8 mouse cellular contexts compared by ENCODE assay signal in genomic region chr3:108185460-108186097, GRCm38 (mm10). TPM values are rescaled to one million over a fixed set of nuclear protein-coding genes. Genes with fewer than 3 reads are reported as not detected.
DNase-seq lines count a peak whose midpoint lies in the region; ATAC-seq and TF ChIP-seq lines count a peak whose summit lies in the region.

No protein-coding gene starts in this region.

- in situ Hi-C loops in CH12.LX (cut with MboI; ENCODE audit: low pct_ligation_motif_present, low pct_unique_long_range_greater_than_20kb, low sequenced_read_pairs) = no loop called here

- no peaks in the 10 kb centered on the region for H3K9me3 ChIP-seq in CH12.LX (replicated peaks; ENCODE audit: low read length)
- no peaks in the 10 kb centered on the region for H3K9me3 ChIP-seq in forebrain, embryonic 12.5 days
- no peaks in the 10 kb centered on the region for H3K9me3 ChIP-seq in liver, embryonic 13.5 days (replicated peaks)

- H3K79me2 ChIP-seq in CH12.LX (replicated peaks; ENCODE audit: control insufficient read depth, extremely low read depth, insufficient read depth, poor library complexity, severe bottlenecking) = no peaks in the 10 kb centered on the region

- H3K27me3 ChIP-seq in CH12.LX (replicated peaks) = peaks cover 45% of the 10 kb centered on the region
- peaks cover 15% of the 10 kb centered on the region for H3K27me3 ChIP-seq in forebrain, embryonic 12.5 days
- H3K27me3 ChIP-seq in liver, embryonic 13.5 days = peaks cover 60% of the 10 kb centered on the region

- intact Hi-C loops in gastrocnemius, adult 2 months (cut with DNase I) = loop anchor here (2.0 kb wide), 1 partner anchor 17 kb away; no protein-coding TSS in a partner anchor

- H3K4me1 ChIP-seq in CH12.LX (ENCODE audit: control insufficient read depth in 1 of 2, insufficient read depth in 2 of 2) = peaks cover 7 to 15% of the 10 kb centered on the region in 2 experiments
- peaks cover 20% of the 10 kb centered on the region for H3K4me1 ChIP-seq in forebrain, embryonic 12.5 days
- peaks cover 20% of the 10 kb centered on the region for H3K4me1 ChIP-seq in liver, embryonic 13.5 days (replicated peaks)

- H3K36me3 ChIP-seq in CH12.LX (replicated peaks in 1 of 2; ENCODE audit: control insufficient read depth in 1 of 2, insufficient read depth in 1 of 2, low read length in 1 of 2) = no peaks in the 10 kb centered on the region
- peaks cover 10% of the 10 kb centered on the region for H3K36me3 ChIP-seq in forebrain, embryonic 12.5 days (replicated peaks)
- no peaks in the 10 kb centered on the region for H3K36me3 ChIP-seq in liver, embryonic 13.5 days

- peak; percentile 10 for DNase-seq in gastrocnemius, adult 2 months
- no peak for DNase-seq in gastrocnemius, adult 8-10 months (ENCODE audit: low spot score in 2 of 2)
- no peak for DNase-seq in CH12.LX (ENCODE audit: extremely low read depth)
- DNase-seq in liver, embryonic 13.5 days = no peak
- no peak for DNase-seq in left cerebral cortex, adult 8-10 months (ENCODE audit: low spot score in 2 of 2)
- DNase-seq in yolk sac, embryonic 10.5 days (ENCODE audit: low spot score) = no peak
- no peak for DNase-seq in cerebellum, adult 8-10 months

- no peak for TF ChIP-seq RAD21 in CH12.LX (IDR thresholded peaks at IDR 0.05; ENCODE audit: low read depth, low read length)

- TF ChIP-seq EP300 in CH12.LX (IDR thresholded peaks at IDR 0.05; ENCODE audit: low read length) = no peak

- TF ChIP-seq CTCF in gastrocnemius, adult 2 months (IDR thresholded peaks at IDR 0.05) = no peak
- no peak for TF ChIP-seq CTCF in CH12.LX (conservative IDR thresholded peaks at IDR 0.05 in 1 of 2, IDR thresholded peaks at IDR 0.05 in 1 of 2; ENCODE audit: low read depth in 2 of 2, low read length in 2 of 2)

- H3K9ac ChIP-seq in CH12.LX (ENCODE audit: insufficient read depth, low read depth) = peak overlapping the region; percentile 16; the same call in 1 of the 2 replicates
- peak overlapping the region; percentile 88 for H3K9ac ChIP-seq in forebrain, embryonic 12.5 days
- peak overlapping the region; percentile 75; the same call in 1 of the 2 replicates for H3K9ac ChIP-seq in liver, embryonic 13.5 days

- ATAC-seq in forebrain, embryonic 12.5 days (ENCODE audit: low FRiP score) = no peak
- no peak for ATAC-seq in liver, embryonic 13.5 days (ENCODE audit: low read depth)

- no peak for TF ChIP-seq POLR2A in CH12.LX (IDR thresholded peaks at IDR 0.05; ENCODE audit: low read depth, low read length)

- 4% methylated on average over 16 of the region's 16 CpGs for WGBS in forebrain, embryonic 12.5 days
- 4% methylated on average over 16 of the region's 16 CpGs for WGBS in liver, embryonic 13.5 days (ENCODE audit: insufficient replicate concordance)

- dilution Hi-C loops in CH12.LX (cut with MboI; ENCODE audit: extremely low pct_ligation_motif_present, extremely low pct_unique_long_range_greater_than_20kb, low sequenced_read_pairs) = no loop called here

- H3K4me3 ChIP-seq in gastrocnemius, adult 2 months = peak overlapping the region; percentile 77
- peak overlapping the region; percentile 38 to 89 (median 45) for H3K4me3 ChIP-seq in CH12.LX (replicated peaks in 1 of 3; ENCODE audit: low read depth in 2 of 3, low read length in 2 of 3, poor library complexity in 1 of 3)
- peak overlapping the region; percentile 82 for H3K4me3 ChIP-seq in forebrain, embryonic 12.5 days (replicated peaks)
- H3K4me3 ChIP-seq in liver, embryonic 13.5 days (replicated peaks) = peak overlapping the region; percentile 69

- H3K4me2 ChIP-seq in CH12.LX (ENCODE audit: insufficient read depth, low read depth, poor library complexity, severe bottlenecking) = peak overlapping the region; percentile 89
- peak overlapping the region; percentile 92 for H3K4me2 ChIP-seq in forebrain, embryonic 12.5 days
- H3K4me2 ChIP-seq in liver, embryonic 13.5 days = peak overlapping the region; percentile 93

- H3K27ac ChIP-seq in gastrocnemius, adult 2 months = peak overlapping the region; percentile 89
- no peak overlapping the region for H3K27ac ChIP-seq in CH12.LX (ENCODE audit: insufficient read depth, low read depth)
- no peak overlapping the region for H3K27ac ChIP-seq in forebrain, embryonic 12.5 days
- H3K27ac ChIP-seq in liver, embryonic 13.5 days = no peak overlapping the region

TF ChIP-seq in CH12.LX, 34 proteins besides CTCF, POLR2A, EP300 and RAD21:
- 0 out of 2 replicates have a peak, but pooled peaks have one; percentile 29 for TF ChIP-seq SIN3A (IDR thresholded peaks at IDR 0.05; ENCODE audit: low read length)
- peak; percentile 86 for TF ChIP-seq BHLHE40 (IDR thresholded peaks at IDR 0.05; ENCODE audit: low read depth, low read length)
- TF ChIP-seq IRF4 (IDR thresholded peaks at IDR 0.05; ENCODE audit: low read depth, low read length) = no peak
- no peak for TF ChIP-seq MEF2A (IDR thresholded peaks at IDR 0.05; ENCODE audit: borderline replicate concordance, low read depth, low read length)
- no peak for TF ChIP-seq NRF1 (IDR thresholded peaks at IDR 0.05; ENCODE audit: low read depth, low read length)
- TF ChIP-seq ZNF384 (IDR thresholded peaks at IDR 0.05; ENCODE audit: low read depth, low read length) = peak; percentile 88
- TF ChIP-seq ELF1 (IDR thresholded peaks at IDR 0.05; ENCODE audit: low read depth, low read length) = peak; percentile 37
- TF ChIP-seq PAX5 (IDR thresholded peaks at IDR 0.05; ENCODE audit: low read length) = no peak
- TF ChIP-seq ZC3H11A (IDR thresholded peaks at IDR 0.05; ENCODE audit: low read depth, low read length) = no peak
- TF ChIP-seq TBP (conservative IDR thresholded peaks at IDR 0.05; ENCODE audit: low read depth, low read length) = no peak
- no peak for TF ChIP-seq HCFC1 (IDR thresholded peaks at IDR 0.05; ENCODE audit: low read depth, low read length)
- no peak for TF ChIP-seq CHD1 (IDR thresholded peaks at IDR 0.05; ENCODE audit: low read depth, low read length)
- no peak for TF ChIP-seq RCOR1 (conservative IDR thresholded peaks at IDR 0.05; ENCODE audit: low read depth, low read length)
- TF ChIP-seq E2F4 (IDR thresholded peaks at IDR 0.05; ENCODE audit: insufficient replicate concordance, low read depth, low read length) = peak; percentile 80; the same call in 1 of the 2 replicates
- no peak for TF ChIP-seq TCF12 (IDR thresholded peaks at IDR 0.05; ENCODE audit: low read depth, low read length)

RNA-seq across cellular contexts. Expression of gene Amigo1, which starts 0.6 kb away (rescaled TPM):
- total RNA-seq in gastrocnemius, adult 2 months (2021) = 10 to 100 TPM; 21.6 to 28.3 TPM
- total RNA-seq in gastrocnemius, adult 8-10 months (2022) = 10 to 100 TPM; 30.3 to 36.5 (median 32.6) TPM
- total RNA-seq in CH12.LX (2012; rRNA removed) (0.59 and 0.76 TPM in 2 replicates), CH12.LX (2014; rRNA removed) (0.07 and 0.21 TPM in 2 replicates)
- 0.12 TPM in 1 of 2 replicates, not detected in the other for polyA plus RNA-seq in CH12.LX (2012; ENCODE audit: insufficient read length, low read depth)
- polyA plus RNA-seq in forebrain, embryonic 12.5 days (2016; fragmentation: Nextera tagmentation; extraction: Ambion mirVana) = 7.5 and 8.9 TPM in 2 replicates
- 0.35 and 0.51 TPM in 2 replicates for polyA plus RNA-seq in liver, embryonic 13.5 days (2015; fragmentation: Nextera tagmentation; extraction: Ambion mirVana)
- 10 to 100 TPM; 68.5 to 81.5 (median 72.9) TPM for total RNA-seq in left cerebral cortex, adult 8-10 months (2022)

RNA-seq across cellular contexts. Expression of gene Cyb561d1, which starts 15.4 kb away (rescaled TPM):
- total RNA-seq in gastrocnemius, adult 2 months (2021) = 1 to 10 TPM; 2.8 to 3.8 TPM
- total RNA-seq in gastrocnemius, adult 8-10 months (2022) = 1 to 10 TPM; 3.0 to 3.8 (median 3.4) TPM
- total RNA-seq in CH12.LX (2012; rRNA removed) (2.4 and 2.6 TPM in 2 replicates), CH12.LX (2014; rRNA removed) (2.0 and 2.2 TPM in 2 replicates)
- 4.0 and 4.1 TPM in 2 replicates for polyA plus RNA-seq in CH12.LX (2012; ENCODE audit: insufficient read length, low read depth)
- polyA plus RNA-seq in forebrain, embryonic 12.5 days (2016; fragmentation: Nextera tagmentation; extraction: Ambion mirVana) = 4.3 and 5.6 TPM in 2 replicates
- polyA plus RNA-seq in liver, embryonic 13.5 days (2015; fragmentation: Nextera tagmentation; extraction: Ambion mirVana) = 1.7 and 2.0 TPM in 2 replicates
- 10 to 100 TPM; 17.8 to 19.6 (median 18.2) TPM for total RNA-seq in left cerebral cortex, adult 8-10 months (2022)

RNA-seq across cellular contexts. Expression of gene Atxn7l2, which starts 25.2 kb away (rescaled TPM):
- total RNA-seq in gastrocnemius, adult 2 months (2021) = 1 to 10 TPM; 6.4 to 8.6 TPM
- 1 to 10 TPM; 5.9 to 7.4 (median 6.6) TPM for total RNA-seq in gastrocnemius, adult 8-10 months (2022)
- total RNA-seq in CH12.LX (2012; rRNA removed) (4.2 and 4.5 TPM in 2 replicates), CH12.LX (2014; rRNA removed) (3.4 and 3.8 TPM in 2 replicates)
- polyA plus RNA-seq in CH12.LX (2012; ENCODE audit: insufficient read length, low read depth) = 10.7 and 13.3 TPM in 2 replicates
- polyA plus RNA-seq in forebrain, embryonic 12.5 days (2016; fragmentation: Nextera tagmentation; extraction: Ambion mirVana) = 24.0 and 28.1 TPM in 2 replicates
- 3.1 and 3.3 TPM in 2 replicates for polyA plus RNA-seq in liver, embryonic 13.5 days (2015; fragmentation: Nextera tagmentation; extraction: Ambion mirVana)
- total RNA-seq in left cerebral cortex, adult 8-10 months (2022) = 10 to 100 TPM; 21.3 to 28.4 (median 25.4) TPM

RNA-seq across cellular contexts. Expression of gene Gpr61, which starts 30.9 kb away (rescaled TPM):
- not detected for total RNA-seq in gastrocnemius, adult 2 months (2021)
- not detected for total RNA-seq in gastrocnemius, adult 8-10 months (2022)
- 0.04 TPM in 1 of 2 replicates, not detected in the other for total RNA-seq in CH12.LX (2012; rRNA removed)
- total RNA-seq in CH12.LX (2014; rRNA removed) = not detected in 2 replicates
- polyA plus RNA-seq in CH12.LX (2012; ENCODE audit: insufficient read length, low read depth) = 0.27 and 0.33 TPM in 2 replicates
- 0.44 and 0.63 TPM in 2 replicates for polyA plus RNA-seq in forebrain, embryonic 12.5 days (2016; fragmentation: Nextera tagmentation; extraction: Ambion mirVana)
- not detected in 2 replicates for polyA plus RNA-seq in liver, embryonic 13.5 days (2015; fragmentation: Nextera tagmentation; extraction: Ambion mirVana)
- 10 to 100 TPM; 15.0 to 20.1 (median 18.2) TPM for total RNA-seq in left cerebral cortex, adult 8-10 months (2022)

RNA-seq across cellular contexts. Expression of gene Gnai3, which starts 39.6 kb away (rescaled TPM):
- 10 to 100 TPM; 12.0 to 13.8 TPM for total RNA-seq in gastrocnemius, adult 2 months (2021)
- total RNA-seq in gastrocnemius, adult 8-10 months (2022) = 10 to 100 TPM in 3 of 4 experiments, 1 to 10 TPM in 1; 7.7 to 11.5 (median 10.5) TPM
- total RNA-seq in CH12.LX (2012; rRNA removed) (54.1 and 59.8 TPM in 2 replicates), CH12.LX (2014; rRNA removed) (145 and 159 TPM in 2 replicates)
- 78.7 and 82.4 TPM in 2 replicates for polyA plus RNA-seq in CH12.LX (2012; ENCODE audit: insufficient read length, low read depth)
- 198 and 205 TPM in 2 replicates for polyA plus RNA-seq in forebrain, embryonic 12.5 days (2016; fragmentation: Nextera tagmentation; extraction: Ambion mirVana)
- polyA plus RNA-seq in liver, embryonic 13.5 days (2015; fragmentation: Nextera tagmentation; extraction: Ambion mirVana) = 67.8 and 83.4 TPM in 2 replicates
- total RNA-seq in left cerebral cortex, adult 8-10 months (2022) = 10 to 100 TPM; 25.0 to 28.1 (median 25.9) TPM

Comparison
In these comparisons a context has a peak if more than half of its experiments do, and no peak if none do; other contexts are left out.
1. H3K9ac ChIP-seq: peak in every context shown above with its lines; median percentile 88 in forebrain, embryonic 12.5 days; 75 in liver, embryonic 13.5 days; 16 in CH12.LX.
2. RNA of gene Amigo1, which starts 0.6 kb away (total RNA-seq): 68.5 to 81.5 TPM in left cerebral cortex, adult 8-10 months, 30.3 to 36.5 TPM in gastrocnemius, adult 8-10 months and 21.6 to 28.3 TPM in gastrocnemius, adult 2 months; 0.07 to 0.76 TPM in CH12.LX; every median in the first group is over 10 times any median in the second.
3. Peak in every context shown above with its lines, with median percentiles within 50 percentile points of each other: H3K4me3 ChIP-seq and H3K4me2 ChIP-seq.